Mouse (Mus musculus) lung, postnatal 0 days (tissue): ENCODE data around the gene Lrsam1.

Source experiments
- CTCF ChIP-seq: IDR thresholded peaks from 2 replicates; pipeline ENCODE4 v1.5.1; 2016; ENCODE audit warnings: antibody characterized with exemption, mild to moderate bottlenecking
- EP300 ChIP-seq: IDR thresholded peaks from 2 replicates; pipeline ENCODE4 v1.6.1; 2016; ENCODE audit warnings: antibody characterized with exemption, mild to moderate bottlenecking, control low read depth

DNA sequence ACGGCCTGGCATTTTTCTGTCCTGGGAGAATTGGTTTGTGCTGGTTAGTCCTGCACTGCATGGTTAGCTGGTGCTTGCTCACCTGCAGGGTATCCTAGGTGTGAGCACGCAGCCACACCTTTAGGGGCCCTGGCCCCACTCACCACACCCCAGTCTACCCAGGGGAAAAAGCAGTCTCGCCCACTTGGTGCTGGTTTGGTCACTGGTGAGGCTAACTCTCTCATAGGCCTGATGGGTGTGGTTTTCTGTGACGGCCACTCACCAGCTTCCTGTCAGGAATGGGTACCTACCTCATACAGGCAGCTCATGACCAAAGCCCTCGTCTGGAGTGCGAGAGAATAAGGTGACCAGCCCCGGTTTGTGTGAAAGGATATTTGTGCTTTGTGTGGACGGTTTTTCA is 56.1 kb downstream of the Lrsam1 start:
- TF ChIP-seq CTCF, result no peak
- TF ChIP-seq EP300, result no peak
